Mouse (Mus musculus) G1E (cell line): Measurements from ENCODE around the gene Tmsb15b1. TPM values are rescaled to one million over a fixed set of nuclear protein-coding genes. Genes with fewer than 3 reads are reported as not detected.
A peak's percentile ranks its signal among the peaks of the same experiment; 100 is the strongest.

ENCODE experiments used
- ATAC-seq: 2 replicates; pipeline ENCODE4 v1.8.0; 2016; ENCODE audit warnings: mild to moderate bottlenecking; ENCODE audit not compliant: insufficient number of reproducible peaks, poor library complexity, low FRiP score, severe bottlenecking; ENCODE audit errors: extremely low read depth
- DNase-seq: peaks from one replicate; pipeline ENCODE4 v3.0.0; 2012; ENCODE audit warnings: low spot score
- H3K27me3 ChIP-seq: 2 replicates; pipeline ENCODE4 v1.6.1; 2012; ENCODE audit warnings: mild to moderate bottlenecking, low read length, inconsistent platforms; ENCODE audit not compliant: insufficient read depth
- H3K36me3 ChIP-seq: replicated peaks from 2 replicates; pipeline ENCODE3; 2012; ENCODE audit warnings: mild to moderate bottlenecking, inconsistent platforms
- H3K4me1 ChIP-seq: 2 replicates; pipeline ENCODE4 v1.6.1; 2012; ENCODE audit warnings: low read depth, low read length, inconsistent platforms, mixed read lengths; ENCODE audit not compliant: insufficient read depth
- H3K4me3 ChIP-seq: 2 replicates; pipeline ENCODE4 v1.5.1; 2012; ENCODE audit warnings: low read depth, mild to moderate bottlenecking, inconsistent platforms, low read length, moderate library complexity, mixed read lengths
- H3K9me3 ChIP-seq: replicated peaks from 2 replicates; pipeline ENCODE4 v1.6.1; 2012; ENCODE audit warnings: inconsistent platforms
- CTCF ChIP-seq: IDR thresholded peaks from 2 replicates; pipeline ENCODE4 v1.5.1; 2012; ENCODE audit warnings: low read depth, low read length, inconsistent platforms, mixed read lengths
- GATA1 ChIP-seq: IDR thresholded peaks from 2 replicates; pipeline ENCODE4 v1.6.1; 2012; ENCODE audit warnings: borderline replicate concordance, low read length, inconsistent platforms, mixed read lengths
- GATA2 ChIP-seq: IDR thresholded peaks from 2 replicates; pipeline ENCODE4 v1.6.1; 2012; ENCODE audit warnings: low read depth, low read length, inconsistent platforms, borderline replicate concordance
- POLR2AphosphoS5 ChIP-seq: IDR thresholded peaks from 2 replicates; pipeline ENCODE4 v1.6.1; 2012; ENCODE audit warnings: low read depth, low read length, inconsistent platforms; ENCODE audit not compliant: insufficient replicate concordance
- TAL1 ChIP-seq: conservative IDR thresholded peaks from 2 replicates; pipeline ENCODE4 v1.6.1; 2012; ENCODE audit warnings: low read depth, low read length, inconsistent platforms, mixed read lengths
- polyA plus RNA-seq: library from polyadenylated mRNA; stranded (reverse); fragments of >175 nt; gene quantifications from 2 replicates; pipeline ENCODE4 v1.2.3, GENCODE M21; 2012
- total RNA-seq, 2 experiments: library from RNA; stranded (forward) in 1 of 2; stranded (reverse) in 1 of 2; fragments of 200-1000 nt in 1 of 2; fragments of >200 nt in 1 of 2; fragmentation: Nextera tagmentation in 1 of 2; gene quantifications; 2 replicates each; pipeline ENCODE4 v1.2.3; 2014 to 2017

The Tmsb15b1 gene
- total RNA-seq (2014; fragmentation: Nextera tagmentation) (not detected in 2 replicates), total RNA-seq (2017) (1.7 and 3.1 TPM in 2 replicates), polyA plus RNA-seq (not detected in 2 replicates)

DNA sequence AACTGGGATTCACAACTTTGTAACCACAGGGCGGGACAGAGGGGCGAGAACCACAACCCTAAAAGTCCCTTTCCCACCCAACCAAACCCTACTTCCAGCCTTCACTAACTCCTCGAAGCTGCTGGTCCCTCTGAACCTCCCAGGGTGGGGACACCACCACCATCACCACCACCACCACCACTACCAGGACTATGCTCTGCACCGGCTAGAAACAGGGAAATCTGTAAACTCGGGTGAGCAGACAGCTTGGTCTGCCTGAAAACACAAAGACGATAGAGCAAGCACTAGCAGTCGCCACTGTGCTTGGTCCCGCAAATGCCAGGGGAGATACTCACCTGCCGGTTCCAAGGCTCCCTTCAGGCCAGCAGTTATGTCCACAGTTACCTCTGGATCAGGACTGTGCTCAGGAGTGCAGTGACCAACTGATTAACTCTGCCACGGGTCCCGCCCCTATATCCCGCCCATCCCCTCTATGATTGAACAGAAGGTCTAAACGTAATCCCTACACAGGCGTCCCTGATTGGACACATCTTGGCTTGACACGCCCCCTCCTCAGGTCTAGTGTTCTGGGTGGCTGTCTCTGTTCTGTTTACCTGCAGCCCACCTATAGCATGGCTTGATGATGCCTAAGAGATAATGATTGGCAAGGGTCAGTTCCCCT lies at the start of gene Tmsb15b1, which contains the start of gene Tmsb15l:
Gene Tmsb15b1 (minus strand): TSS at position 451 of the 661 bp plus-strand sequence.
Gene Tmsb15l (minus strand): TSS at position 446 of the 661 bp plus-strand sequence.
- no peaks in the 10 kb centered on the region for H3K27me3 ChIP-seq
- H3K4me3 ChIP-seq: peak within 1 kb of the TSS; percentile 55; the same call in 1 of the 2 replicates
- DNase-seq (no peak), ATAC-seq (peak; percentile 83)
- H3K36me3 ChIP-seq: no peaks in the 10 kb centered on the region
- H3K4me1 ChIP-seq: peaks cover 4% of the 10 kb centered on the region; the same call in 1 of the 2 replicates
- no peaks in the 10 kb centered on the region for H3K9me3 ChIP-seq
- TF ChIP-seq GATA2 (no peak), TAL1 (no peak), CTCF (no peak), POLR2AphosphoS5 (no peak), GATA1 (no peak)

DNA sequence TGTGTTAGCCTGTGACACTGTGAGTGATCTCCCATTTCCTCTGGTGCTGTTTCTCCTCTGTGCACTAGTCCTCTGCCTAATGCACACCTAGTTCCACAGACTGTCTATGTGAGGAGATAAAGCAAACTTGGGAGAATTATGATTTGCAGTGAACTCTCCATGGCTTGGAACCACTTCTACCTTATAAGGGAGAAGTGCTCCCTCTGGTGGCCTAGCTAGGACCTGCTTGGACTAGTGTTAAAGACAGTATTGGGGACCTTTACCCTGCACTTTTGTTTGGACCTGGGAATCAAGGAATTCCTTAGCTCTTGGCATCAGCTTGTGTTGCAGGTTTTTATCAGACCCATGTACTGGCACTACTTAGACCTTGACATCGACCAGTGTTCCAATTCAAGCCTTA lies 42.6 kb upstream of the Tmsb15b1 start:
- no peak for TF ChIP-seq TAL1
- TF ChIP-seq CTCF: peak; percentile 44; the same call in 1 of the 2 replicates
- ATAC-seq (peak; percentile 45; the same call in 1 of the 2 replicates), DNase-seq (peak; percentile 2)
- Histone ChIP-seq H3K36me3 (peaks cover 42% of the 10 kb centered on the region), H3K4me1 (no peaks in the 10 kb centered on the region), H3K27me3 (no peaks in the 10 kb centered on the region), H3K4me3 (no peak overlapping the region), H3K9me3 (no peaks in the 10 kb centered on the region)

DNA sequence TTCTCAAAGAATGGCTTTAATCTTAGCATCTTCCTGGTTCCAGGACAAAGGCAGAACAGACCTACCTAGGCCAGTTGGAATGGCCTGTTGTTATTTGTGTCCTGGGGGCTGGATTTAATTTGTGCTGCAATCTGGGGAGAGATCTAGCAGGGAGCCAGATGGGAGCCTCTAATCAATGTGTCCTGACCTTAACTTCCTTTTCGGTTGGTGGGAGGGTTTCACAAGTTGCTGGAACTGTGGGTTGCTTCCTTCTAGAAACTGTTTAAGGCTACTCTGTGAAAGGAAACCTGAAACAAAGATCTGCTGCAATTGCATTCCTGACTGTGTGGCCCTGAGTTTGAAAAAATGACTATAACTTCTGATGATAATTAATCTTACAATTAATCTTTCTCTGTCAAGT lies 41.0 kb upstream of the Tmsb15b1 start:
- Histone ChIP-seq H3K4me3 (no peak overlapping the region), H3K9me3 (no peaks in the 10 kb centered on the region), H3K4me1 (no peaks in the 10 kb centered on the region), H3K36me3 (peaks cover 42% of the 10 kb centered on the region), H3K27me3 (no peaks in the 10 kb centered on the region)
- no peak for TF ChIP-seq GATA2
- no peak for TF ChIP-seq TAL1
- no peak for TF ChIP-seq POLR2AphosphoS5
- no peak for TF ChIP-seq CTCF
- TF ChIP-seq GATA1: no peak
- DNase-seq (no peak), ATAC-seq (no peak)

DNA sequence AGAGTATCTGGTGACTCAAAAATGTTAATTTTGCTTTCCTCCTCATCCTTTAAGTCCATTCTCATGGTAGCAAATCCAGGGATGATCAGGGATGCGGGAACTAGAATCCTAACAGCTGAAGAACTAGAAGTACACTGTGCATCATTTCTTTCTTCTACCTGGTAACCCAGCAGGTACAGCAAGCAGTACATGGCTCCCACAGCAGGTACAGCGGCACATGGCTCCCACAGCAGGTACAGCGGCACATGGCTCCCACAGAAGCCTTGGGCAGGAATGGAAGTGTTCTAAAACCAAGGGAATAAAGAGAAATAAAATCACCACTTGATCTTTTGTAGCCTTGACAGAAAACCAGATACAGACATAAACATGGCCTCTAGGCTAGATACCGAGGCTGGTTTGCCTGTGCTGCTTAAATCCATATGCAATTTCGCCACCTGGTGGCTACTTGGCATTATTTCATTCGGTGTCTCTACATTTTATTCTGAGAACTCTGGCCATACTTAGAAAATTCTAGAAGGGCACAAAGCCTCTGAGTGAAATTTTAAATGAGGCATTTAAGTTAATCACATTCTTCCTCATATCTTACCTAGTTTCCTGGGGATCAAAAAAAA lies 38.5 kb upstream of the Tmsb15b1 start:
- Histone ChIP-seq H3K4me3 (no peak overlapping the region), H3K4me1 (no peaks in the 10 kb centered on the region), H3K36me3 (peaks cover 44% of the 10 kb centered on the region), H3K9me3 (no peaks in the 10 kb centered on the region), H3K27me3 (no peaks in the 10 kb centered on the region)
- ATAC-seq (peak; percentile 54), DNase-seq (no peak)
- no peak for TF ChIP-seq GATA1
- TF ChIP-seq CTCF: 0 out of 2 replicates have a peak, but pooled peaks have one; percentile 10

DNA sequence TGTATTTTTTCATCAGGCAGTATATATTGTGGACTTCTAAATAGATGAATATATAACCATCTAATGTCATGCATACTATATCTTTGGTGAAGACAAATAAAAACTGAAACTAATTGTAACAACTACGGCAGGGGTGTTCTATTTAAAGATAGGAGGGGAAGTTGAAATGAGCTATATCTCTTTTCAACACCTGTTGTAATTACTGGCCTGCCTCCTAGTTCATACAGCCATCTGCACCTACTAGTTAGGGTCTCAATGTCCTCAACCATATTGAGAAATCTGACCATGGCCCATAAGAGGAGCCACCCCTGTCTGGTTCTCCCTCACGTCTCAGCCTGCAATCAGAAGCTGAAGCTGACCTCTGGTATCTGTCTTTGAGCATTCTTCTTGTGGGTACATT lies 19.6 kb upstream of the Tmsb15b1 start:
- Histone ChIP-seq H3K27me3 (no peaks in the 10 kb centered on the region), H3K4me1 (no peaks in the 10 kb centered on the region), H3K36me3 (peaks cover 39% of the 10 kb centered on the region), H3K4me3 (no peak overlapping the region), H3K9me3 (no peaks in the 10 kb centered on the region)
- TF ChIP-seq TAL1: no peak
- TF ChIP-seq POLR2AphosphoS5: no peak
- TF ChIP-seq CTCF: no peak
- no peak for TF ChIP-seq GATA1
- TF ChIP-seq GATA2: no peak
- DNase-seq (no peak), ATAC-seq (no peak)

DNA sequence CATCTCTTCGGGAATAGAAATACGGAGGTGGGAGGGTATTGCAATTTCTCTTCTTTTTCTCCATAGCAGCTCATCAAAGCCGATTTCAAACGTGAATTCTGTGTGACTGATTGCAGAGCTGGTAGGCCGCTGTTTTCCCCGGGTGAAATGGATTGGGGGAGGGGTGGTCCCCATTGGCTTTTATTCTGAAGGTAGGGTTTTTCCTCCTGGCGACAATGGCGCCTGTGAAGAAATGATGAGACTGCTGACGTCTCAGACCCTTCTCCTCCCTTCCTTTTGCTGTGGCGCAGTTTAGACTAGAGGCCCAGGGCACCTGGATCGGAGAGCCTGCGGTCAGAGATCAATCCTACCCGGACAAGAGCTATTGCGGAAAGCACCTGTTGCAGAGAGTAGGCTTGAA lies 17.0 kb upstream of the Tmsb15b1 start:
- H3K36me3 ChIP-seq: peaks cover 27% of the 10 kb centered on the region
- no peak for DNase-seq
- H3K9me3 ChIP-seq: no peaks in the 10 kb centered on the region
- TF ChIP-seq GATA1 (no peak), POLR2AphosphoS5 (no peak), CTCF (no peak), TAL1 (no peak), GATA2 (no peak)
- H3K4me1 ChIP-seq: no peaks in the 10 kb centered on the region
- H3K27me3 ChIP-seq: no peaks in the 10 kb centered on the region
- ATAC-seq: no peak
- no peak overlapping the region for H3K4me3 ChIP-seq

DNA sequence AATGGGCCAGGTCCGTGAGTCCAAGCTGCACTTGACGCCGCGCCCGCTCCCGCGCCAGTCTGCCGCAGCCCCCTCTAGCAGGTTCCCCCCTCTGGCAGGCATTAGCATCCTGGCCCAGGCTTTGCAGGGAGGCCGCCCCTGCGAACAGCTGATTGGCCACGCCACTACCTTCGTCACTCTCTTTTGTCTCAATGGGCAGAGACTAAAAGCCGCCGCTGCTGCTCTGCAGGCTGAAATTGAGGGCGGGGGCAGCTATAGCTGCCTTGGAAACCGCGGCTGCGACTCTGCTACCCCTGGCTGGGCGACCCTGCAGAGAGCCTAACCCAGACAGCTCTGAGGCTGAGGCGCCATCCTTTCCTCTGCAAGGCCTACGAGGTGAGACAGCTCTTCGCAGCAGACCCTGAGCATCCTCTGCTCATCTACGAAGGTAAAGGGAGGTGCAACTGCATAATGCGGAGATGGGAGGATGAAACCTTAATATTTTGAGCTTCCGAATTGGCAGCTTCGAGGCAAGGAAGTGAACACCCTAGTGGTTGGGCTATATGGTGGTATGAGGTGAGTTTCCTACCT lies 16.4 kb upstream of the Tmsb15b1 start, which contains the start of gene Zcchc18:
Gene Zcchc18 (plus strand): TSS at position 178 of the 570 bp plus-strand sequence.
- ATAC-seq (no peak), DNase-seq (no peak)
- no peak within 1 kb of the TSS for H3K4me3 ChIP-seq

More for the DNA sequence above, 16.4 kb upstream of the Tmsb15b1 start, which contains the start of gene Zcchc18:
- no peaks in the 10 kb centered on the region for H3K27me3 ChIP-seq
- peaks cover 25% of the 10 kb centered on the region for H3K36me3 ChIP-seq
- H3K4me1 ChIP-seq: no peaks in the 10 kb centered on the region
- no peaks in the 10 kb centered on the region for H3K9me3 ChIP-seq
- TF ChIP-seq POLR2AphosphoS5: no peak
- no peak for TF ChIP-seq GATA1
- TF ChIP-seq CTCF: no peak
- no peak for TF ChIP-seq GATA2
- TF ChIP-seq TAL1: no peak
